Mouse (Mus musculus): ENCODE results near the gene Uvrag.

DNA sequence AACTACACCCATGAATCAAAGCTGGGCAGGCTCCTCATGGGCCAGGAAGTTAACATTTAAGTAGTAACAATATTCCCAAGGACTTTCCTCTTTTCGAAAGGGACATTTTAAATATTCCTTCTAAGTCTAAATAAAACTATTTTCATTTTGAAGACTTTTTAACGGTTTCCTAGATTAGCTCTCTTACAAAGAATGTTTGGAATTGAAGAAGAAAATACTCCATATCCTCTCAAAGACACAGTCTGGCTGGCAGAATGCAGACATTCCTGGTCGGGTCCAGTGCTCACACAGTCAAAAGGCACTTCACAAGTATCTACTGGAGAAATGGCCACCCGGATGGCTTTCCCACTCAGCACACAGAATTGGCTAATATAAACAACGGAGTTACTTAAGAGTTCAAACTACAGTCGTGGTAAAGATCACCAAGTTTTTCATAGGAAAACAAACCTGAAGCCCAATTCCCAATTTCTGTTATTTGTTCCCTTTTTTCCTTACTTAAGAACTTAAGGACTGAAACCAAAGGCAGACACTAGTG is 9.1 kb downstream of the Uvrag start:
- no peak for TF ChIP-seq NELFE (IDR thresholded peaks at IDR 0.05; ENCODE audit: low read depth, low read length)
- TF ChIP-seq GABPA (IDR thresholded peaks at IDR 0.05; ENCODE audit: low read depth, low read length): no peak
- no peak for TF ChIP-seq CHD2 (IDR thresholded peaks at IDR 0.05; ENCODE audit: low read length)
- no peak for TF ChIP-seq ZC3H11A (IDR thresholded peaks at IDR 0.05; ENCODE audit: low read depth, low read length)
- TF ChIP-seq CTCF (IDR thresholded peaks at IDR 0.05 in 2 of 3, conservative IDR thresholded peaks at IDR 0.05 in 1 of 3; ENCODE audit: control insufficient read depth in 1 of 3, insufficient read depth in 1 of 3, low read depth in 2 of 3, low read length in 3 of 3, poor library complexity in 1 of 3, severe bottlenecking in 1 of 3): no peak
- no peak for TF ChIP-seq POLR2AphosphoS2 (IDR thresholded peaks at IDR 0.05; ENCODE audit: low read length)
